Mouse (Mus musculus) hindbrain, embryonic 14.5 days (tissue): Measurements from ENCODE around the gene Plekhg2. TPM values are rescaled to one million over a fixed set of nuclear protein-coding genes. Genes with fewer than 3 reads are reported as not detected.
"Not testable (repeated sequence)": the region's sequence is repeated elsewhere in the genome, so short reads cannot be mapped to it uniquely, and the experiment has no call there.

Experiments
- ATAC-seq: fragments of 200-750 bp; cut with Nextera tagmentation; 2 replicates; pipeline ENCODE4 v1.8.0; 2017; ENCODE audit warnings: moderate number of reproducible peaks, mild to moderate bottlenecking, moderate TSS enrichment, moderate library complexity; ENCODE audit not compliant: low FRiP score
- DNase-seq: peaks from one replicate; pipeline ENCODE4 v3.0.0-alpha.2; 2015; ENCODE audit warnings: low spot score
- H3K27ac ChIP-seq: fragments of 300-500 bp; sonication (generic); 2 replicates; pipeline ENCODE4 v1.5.1; 2014; ENCODE audit warnings: mild to moderate bottlenecking, moderate library complexity
- H3K27me3 ChIP-seq: fragments of 300-500 bp; sonication (generic); 2 replicates; pipeline ENCODE4 v1.6.1; 2014; ENCODE audit warnings: mild to moderate bottlenecking, low read length, mixed read lengths; ENCODE audit not compliant: control insufficient read depth, insufficient read depth
- H3K36me3 ChIP-seq: fragments of 300-500 bp; sonication (generic); replicated peaks from 2 replicates; pipeline ENCODE4 v1.6.1; 2014; ENCODE audit not compliant: control insufficient read depth, insufficient read depth
- H3K4me1 ChIP-seq: fragments of 300-500 bp; sonication (generic); replicated peaks from 2 replicates; pipeline ENCODE4 v1.6.1; 2014; ENCODE audit warnings: antibody characterized with exemption, low read length, mixed read lengths; ENCODE audit not compliant: control insufficient read depth, insufficient read depth
- H3K4me2 ChIP-seq: fragments of 300-500 bp; sonication (generic); replicated peaks from 2 replicates; pipeline ENCODE4 v1.6.1; 2014; ENCODE audit warnings: mild to moderate bottlenecking, moderate library complexity
- H3K4me3 ChIP-seq: fragments of 300-500 bp; sonication (generic); replicated peaks from 2 replicates; pipeline ENCODE4 v1.5.1; 2014; ENCODE audit warnings: mild to moderate bottlenecking, low read length
- H3K9ac ChIP-seq: fragments of 300-500 bp; sonication (generic); 2 replicates; pipeline ENCODE4 v1.6.1; 2014
- H3K9me3 ChIP-seq: fragments of 300-500 bp; sonication (generic); 2 replicates; pipeline ENCODE4 v1.6.1; 2016; ENCODE audit warnings: low read length; ENCODE audit not compliant: control insufficient read depth
- WGBS: fragments of 180-500 bp; shearing (Covaris S2); extraction: QIAGEN DNeasy Blood & Tissue Kit; methylation state at CpG from one replicate; pipeline ENCODE4 v1.1.7; 2014; 5-methylcytosine and 5-hydroxymethylcytosine counted together
- polyA plus RNA-seq: library from polyadenylated mRNA; unstranded; fragments of >200 nt; fragmentation: Nextera tagmentation; extraction: Ambion mirVana; gene quantifications from 2 replicates; pipeline ENCODE4 v1.2.1, GENCODE M21; 2014

Gene Plekhg2
- polyA plus RNA-seq, 1 experiment from 2014 or later, result 25.5 TPM

- H3K9ac ChIP-seq, result no peak overlapping the region
- H3K9me3 ChIP-seq, result no peaks in the 10 kb centered on the region
- no peak overlapping the region for H3K4me2 ChIP-seq
- DNase-seq (peak; percentile 62), ATAC-seq (no peak)
- peaks cover 10% of the 10 kb centered on the region; the same call in 1 of the 2 replicates for H3K4me1 ChIP-seq
- peaks cover 87% of the 10 kb centered on the region for H3K36me3 ChIP-seq
- WGBS, result 74% methylated on average over 3 of the region's 3 CpGs
- H3K27me3 ChIP-seq, result no peaks in the 10 kb centered on the region
- no peak overlapping the region for H3K4me3 ChIP-seq
- no peak overlapping the region for H3K27ac ChIP-seq
Measured at GRCm38 (mm10) chr7:28398000-28398399, 25.6 kb upstream of the Plekhg2 start.

- H3K4me3 ChIP-seq, result no peak overlapping the region
- 97% methylated on average over 4 of the region's 4 CpGs for WGBS
- H3K9me3 ChIP-seq, result no peaks in the 10 kb centered on the region
- H3K27ac ChIP-seq, result no peak overlapping the region
- peaks cover 17% of the 10 kb centered on the region for H3K4me1 ChIP-seq
- DNase-seq (no peak), ATAC-seq (no peak)
- H3K9ac ChIP-seq, result no peak overlapping the region
- H3K36me3 ChIP-seq, result peaks cover 67% of the 10 kb centered on the region
- H3K4me2 ChIP-seq, result no peak overlapping the region
- no peaks in the 10 kb centered on the region for H3K27me3 ChIP-seq
Measured at GRCm38 (mm10) chr7:28395425-28395824, 23.0 kb upstream of the Plekhg2 start.

- H3K4me3 ChIP-seq, result peak overlapping the region; percentile 94
- 6% methylated on average over 22 of the region's 22 CpGs for WGBS
- H3K4me1 ChIP-seq, result peaks cover 17% of the 10 kb centered on the region
- H3K36me3 ChIP-seq, result peaks cover 66% of the 10 kb centered on the region
- no peaks in the 10 kb centered on the region for H3K9me3 ChIP-seq
- H3K4me2 ChIP-seq, result peak overlapping the region; percentile 94
- H3K27ac ChIP-seq, result peak overlapping the region; percentile 77
- peak overlapping the region; percentile 87 for H3K9ac ChIP-seq
- no peak for ATAC-seq
- DNase-seq, result no peak
- H3K27me3 ChIP-seq, result no peaks in the 10 kb centered on the region
Measured at GRCm38 (mm10) chr7:28393272-28393951, 21.0 kb upstream of the Plekhg2 start.

- Histone ChIP-seq H3K9ac (peak within 1 kb of the TSS; percentile 87), H3K36me3 (peaks cover 66% of the 10 kb centered on the region), H3K27ac (peak within 1 kb of the TSS; percentile 77), H3K9me3 (no peaks in the 10 kb centered on the region), H3K27me3 (no peaks in the 10 kb centered on the region), H3K4me3 (peak within 1 kb of the TSS; percentile 94), H3K4me2 (peak within 1 kb of the TSS; percentile 94), H3K4me1 (peaks cover 17% of the 10 kb centered on the region)
- DNase-seq (peak; percentile 96), ATAC-seq (peak; percentile 98)
- WGBS, result under 1% methylated on average over 58 of the region's 58 CpGs
Measured at GRCm38 (mm10) chr7:28392429-28393271, 20.3 kb upstream of the Plekhg2 start, which contains the start of the genes Med29 and Paf1. Gene Med29, minus strand, starts transcription at chr7:28392708. Gene Paf1, plus strand, starts transcription at chr7:28392951.

- no peak overlapping the region for H3K9ac ChIP-seq
- H3K4me3 ChIP-seq, result no peak overlapping the region
- no peak overlapping the region for H3K4me2 ChIP-seq
- no peaks in the 10 kb centered on the region for H3K9me3 ChIP-seq
- WGBS, result 99% methylated on average over 3 of the region's 3 CpGs
- ATAC-seq (no peak), DNase-seq (no peak)
- H3K27ac ChIP-seq, result no peak overlapping the region
- H3K4me1 ChIP-seq, result peaks cover 17% of the 10 kb centered on the region
- no peaks in the 10 kb centered on the region for H3K27me3 ChIP-seq
- peaks cover 60% of the 10 kb centered on the region for H3K36me3 ChIP-seq
Measured at GRCm38 (mm10) chr7:28390331-28390730, 17.9 kb upstream of the Plekhg2 start.

- H3K9me3 ChIP-seq, H3K27ac ChIP-seq, H3K4me2 ChIP-seq, H3K4me3 ChIP-seq, ATAC-seq, H3K9ac ChIP-seq, DNase-seq, H3K27me3 ChIP-seq: not testable (repeated sequence)
- 92% methylated on average over 7 of the region's 7 CpGs for WGBS
- Histone ChIP-seq H3K36me3 (peaks cover 51% of the 10 kb centered on the region), H3K4me1 (peaks cover 13% of the 10 kb centered on the region)
Measured at GRCm38 (mm10) chr7:28387384-28387783, 15.0 kb upstream of the Plekhg2 start.

- peaks cover 51% of the 10 kb centered on the region for H3K36me3 ChIP-seq
- H3K27me3 ChIP-seq, H3K9me3 ChIP-seq, ATAC-seq, DNase-seq, H3K4me2 ChIP-seq, H3K27ac ChIP-seq, H3K4me3 ChIP-seq, H3K9ac ChIP-seq: not testable (repeated sequence)
- 93% methylated on average over 6 of the region's 6 CpGs for WGBS
- H3K4me1 ChIP-seq, result peaks cover 14% of the 10 kb centered on the region
Measured at GRCm38 (mm10) chr7:28386877-28387276, 14.5 kb upstream of the Plekhg2 start.

GRCm38 (mm10) chr7:28386462-28386861, 14.1 kb upstream of the Plekhg2 start:
- 17% methylated on average over 4 of the region's 4 CpGs for WGBS
- ATAC-seq, result peak; percentile 72
- H3K4me3 ChIP-seq, result no peak overlapping the region

GRCm38 (mm10) chr7:28386007-28386406, 13.6 kb upstream of the Plekhg2 start:
- H3K36me3 ChIP-seq, result peaks cover 51% of the 10 kb centered on the region
- H3K9me3 ChIP-seq, result no peaks in the 10 kb centered on the region
- WGBS, result 91% methylated on average over 7 of the region's 7 CpGs
- H3K4me3 ChIP-seq, result no peak overlapping the region
- H3K27me3 ChIP-seq, result no peaks in the 10 kb centered on the region
- peaks cover 15% of the 10 kb centered on the region for H3K4me1 ChIP-seq
- ATAC-seq (no peak), DNase-seq (no peak)
- no peak overlapping the region for H3K27ac ChIP-seq
- no peak overlapping the region for H3K4me2 ChIP-seq
- H3K9ac ChIP-seq, result no peak overlapping the region

More at GRCm38 (mm10) chr7:28386462-28386861, 14.1 kb upstream of the Plekhg2 start:
- H3K27ac ChIP-seq, result no peak overlapping the region
- H3K27me3 ChIP-seq, result no peaks in the 10 kb centered on the region
- H3K36me3 ChIP-seq, result peaks cover 51% of the 10 kb centered on the region
- DNase-seq, result peak; percentile 85
- H3K4me2 ChIP-seq, result no peak overlapping the region
- 0 out of 2 replicates have a peak overlapping the region, but pooled peaks have one; percentile 20 for H3K9ac ChIP-seq
- peaks cover 14% of the 10 kb centered on the region for H3K4me1 ChIP-seq
- no peaks in the 10 kb centered on the region for H3K9me3 ChIP-seq
